Mouse (Mus musculus) CD4-positive helper T cell, adult 2 months (primary cell): Measurements from ENCODE around the gene Dnmt1.

Source experiments
- DNase-seq: peaks from one replicate; pipeline ENCODE4 v3.0.0-alpha.2; 2012; ENCODE audit warnings: low read depth, missing footprints, low spot score

Dnmt1 gene

GRCm38 (mm10) chr9:20887191-20887590 lies 72.5 kb downstream of the Dnmt1 start:
- DNase-seq, result no peak

- no peak for DNase-seq
Observed at GRCm38 (mm10) chr9:20886563-20886962, 73.1 kb downstream of the Dnmt1 start.

- DNase-seq, result no peak
Observed at GRCm38 (mm10) chr9:20879097-20879792, 80.4 kb downstream of the Dnmt1 start, which contains the start of gene Angptl6. Gene Angptl6, minus strand, starts transcription at chr9:20879727.

GRCm38 (mm10) chr9:20878710-20879065 lies 81.0 kb downstream of the Dnmt1 start:
- DNase-seq, result no peak

GRCm38 (mm10) chr9:20878041-20878709 lies 81.5 kb downstream of the Dnmt1 start:
- DNase-seq, result peak; percentile 100

- no peak for DNase-seq
Observed at GRCm38 (mm10) chr9:20877118-20878040, 82.3 kb downstream of the Dnmt1 start.

- DNase-seq, result no peak
Observed at GRCm38 (mm10) chr9:20876318-20877117, 83.2 kb downstream of the Dnmt1 start.

- no peak for DNase-seq
Observed at GRCm38 (mm10) chr9:20875021-20875790, 84.5 kb downstream of the Dnmt1 start.

GRCm38 (mm10) chr9:20873521-20873920 lies 86.2 kb downstream of the Dnmt1 start:
- DNase-seq, result no peak

- DNase-seq, result no peak
Observed at GRCm38 (mm10) chr9:20872991-20873390, 86.7 kb downstream of the Dnmt1 start.

- DNase-seq, result no peak
Observed at GRCm38 (mm10) chr9:20870211-20871173, 89.2 kb downstream of the Dnmt1 start.

GRCm38 (mm10) chr9:20869246-20869645 lies 90.4 kb downstream of the Dnmt1 start:
- DNase-seq, result peak; percentile 34

GRCm38 (mm10) chr9:20868448-20869001 lies 91.2 kb downstream of the Dnmt1 start, which contains the start of gene A230050P20Rik:
Gene A230050P20Rik, plus strand, starts transcription at chr9:20868642.
- DNase-seq, result peak; percentile 78

GRCm38 (mm10) chr9:20866879-20867278 lies 92.8 kb downstream of the Dnmt1 start:
- no peak for DNase-seq

- no peak for DNase-seq
Observed at GRCm38 (mm10) chr9:20862225-20862624, 97.5 kb downstream of the Dnmt1 start.

GRCm38 (mm10) chr9:20861821-20862220 lies 97.9 kb downstream of the Dnmt1 start:
- DNase-seq, result peak; percentile 39

GRCm38 (mm10) chr9:20859926-20860325 lies 99.8 kb downstream of the Dnmt1 start:
- no peak for DNase-seq
